Mouse (Mus musculus): ENCODE measurements around the gene Echdc1. TPM values are rescaled to one million over a fixed set of nuclear protein-coding genes. Genes with fewer than 3 reads are reported as not detected.
"Not testable (repeated sequence)": the region's sequence is repeated elsewhere in the genome, so short reads cannot be mapped to it uniquely, and the experiment has no call there.

Gene Echdc1
- polyA plus RNA-seq, 1 experiment from 2014 or later, result 20.3 TPM

- Histone ChIP-seq H3K9me3 (ENCODE audit: control insufficient read depth) (no peaks in the 10 kb centered on the region), H3K9ac (ENCODE audit: low read depth, low read length) (no peak overlapping the region), H3K4me2 (replicated peaks; ENCODE audit: low read depth) (no peak overlapping the region), H3K27me3 (replicated peaks; ENCODE audit: control insufficient read depth, insufficient read depth, low read length) (no peaks in the 10 kb centered on the region), H3K4me1 (replicated peaks; ENCODE audit: control insufficient read depth, insufficient read depth, low read length) (no peaks in the 10 kb centered on the region), H3K4me3 (ENCODE audit: low read depth, low read length) (no peak overlapping the region), H3K27ac (ENCODE audit: low read depth, low read length) (no peak overlapping the region), H3K36me3 (ENCODE audit: control insufficient read depth, insufficient read depth) (no peaks in the 10 kb centered on the region)
- no peak for TF ChIP-seq CTCF (IDR thresholded peaks at IDR 0.05; ENCODE audit: low read depth)
- 75% methylated on average over 2 of the region's 2 CpGs for WGBS
- peak; percentile 56; the same call in 1 of the 2 replicates for ATAC-seq
Measured at GRCm38 (mm10) chr10:29381558-29381957, 68.6 kb downstream of the Echdc1 start.

GRCm38 (mm10) chr10:29394890-29395289 is 81.9 kb downstream of the Echdc1 start:
- not testable (repeated sequence) for H3K4me3 ChIP-seq (ENCODE audit: low read depth, low read length); H3K36me3 ChIP-seq (ENCODE audit: control insufficient read depth, insufficient read depth); H3K4me1 ChIP-seq (replicated peaks; ENCODE audit: control insufficient read depth, insufficient read depth, low read length); H3K27me3 ChIP-seq (replicated peaks; ENCODE audit: control insufficient read depth, insufficient read depth, low read length); ATAC-seq; H3K9me3 ChIP-seq (ENCODE audit: control insufficient read depth); H3K4me2 ChIP-seq (replicated peaks; ENCODE audit: low read depth); H3K27ac ChIP-seq (ENCODE audit: low read depth, low read length); H3K9ac ChIP-seq (ENCODE audit: low read depth, low read length)
- 82% methylated on average over 2 of the region's 2 CpGs for WGBS
- peak; percentile 44 for TF ChIP-seq CTCF (IDR thresholded peaks at IDR 0.05; ENCODE audit: low read depth)

Other genes with a start within 250 kb of the Echdc1 start
- 2.2 and 2.7 TPM in 2 replicates for gene Soga3, start 169.3 kb upstream of the Echdc1 start, polyA plus RNA-seq (2015; fragmentation: Nextera tagmentation; extraction: Ambion mirVana)
- gene Gm49353, start 114.2 kb upstream of the Echdc1 start, polyA plus RNA-seq (2015; fragmentation: Nextera tagmentation; extraction: Ambion mirVana), result 0.25 TPM in 2 replicates
- 0.46 and 0.59 TPM in 2 replicates for gene 9330159F19Rik, start 101.6 kb upstream of the Echdc1 start, polyA plus RNA-seq (2015; fragmentation: Nextera tagmentation; extraction: Ambion mirVana)
- gene Rnf146, start 49.3 kb downstream of the Echdc1 start, polyA plus RNA-seq (2015; fragmentation: Nextera tagmentation; extraction: Ambion mirVana), result 25.1 and 25.9 TPM in 2 replicates
- 4.7 and 6.2 TPM in 2 replicates for gene Rspo3, start 222.7 kb downstream of the Echdc1 start, polyA plus RNA-seq (2015; fragmentation: Nextera tagmentation; extraction: Ambion mirVana)

Measured in intestine, postnatal 0 days (tissue).